Mouse (Mus musculus) lung, adult 2 months (tissue): ENCODE measurements around the gene Smtnl1. TPM values are rescaled to one million over a fixed set of nuclear protein-coding genes. Genes with fewer than 3 reads are reported as not detected.

ENCODE experiments used
- DNase-seq: peaks from one replicate; pipeline ENCODE4 v3.0.0; 2022
- H3K4me1 ChIP-seq: fragments of 200-500 bp; 2 replicates; pipeline ENCODE4 v1.6.1; 2011; ENCODE audit warnings: low read length; ENCODE audit not compliant: control insufficient read depth, insufficient read depth
- H3K4me3 ChIP-seq: fragments of 200-500 bp; replicated peaks from 2 replicates; pipeline ENCODE3; 2011; ENCODE audit warnings: low read depth, mild to moderate bottlenecking, control low read depth, low read length; ENCODE audit errors: extremely low read depth
- CTCF ChIP-seq: fragments of 200-500 bp; IDR thresholded peaks from 2 replicates; pipeline ENCODE4 v1.5.1; 2011; ENCODE audit warnings: mild to moderate bottlenecking, low read length, control low read depth; ENCODE audit not compliant: insufficient read depth
- POLR2A ChIP-seq: fragments of 200-500 bp; IDR thresholded peaks from 2 replicates; pipeline ENCODE4 v1.6.1; 2011; ENCODE audit warnings: low read depth, mild to moderate bottlenecking, control low read depth, low read length, borderline replicate concordance; ENCODE audit errors: extremely low read depth
- WGBS: fragments of 180-500 bp; shearing (Covaris S2); methylation state at CpG from one replicate; pipeline ENCODE4 v1.1.7; 2018; 5-methylcytosine and 5-hydroxymethylcytosine counted together
- polyA plus RNA-seq: library from polyadenylated mRNA; depleted of rRNA; stranded (reverse); fragments of >200 nt; gene quantifications from 2 replicates; pipeline ENCODE4 v1.2.3, GENCODE M21; 2012; rRNA removed

The Smtnl1 gene
- polyA plus RNA-seq, 1 experiment: 3.5 TPM

- WGBS: 62% methylated on average over 1 of the region's 1 CpGs
- Histone ChIP-seq H3K4me1 (no peaks in the 10 kb centered on the region), H3K4me3 (no peak overlapping the region)
- no peak for DNase-seq
- TF ChIP-seq POLR2A (no peak), CTCF (no peak)
These were observed 60.6 kb downstream of the Smtnl1 start for GRCm38 (mm10) chr2:84761840-84762239.

- no peak for TF ChIP-seq CTCF
- no peak for TF ChIP-seq POLR2A
- H3K4me1 ChIP-seq: no peaks in the 10 kb centered on the region
- WGBS: 72% methylated on average over 3 of the region's 3 CpGs
- no peak for DNase-seq
- H3K4me3 ChIP-seq: no peak overlapping the region
These were observed 61.1 kb downstream of the Smtnl1 start for GRCm38 (mm10) chr2:84761309-84761708.

Other genes with a start within 250 kb of the Smtnl1 start
- gene Ctnnd1, start 171.9 kb downstream of the Smtnl1 start, polyA plus RNA-seq: 86.2 and 130 TPM in 2 replicates
- 0.05 TPM in 1 of 2 replicates, not detected in the other for gene Btbd18, start 163.6 kb downstream of the Smtnl1 start, polyA plus RNA-seq
- gene Selenoh, start 151.9 kb downstream of the Smtnl1 start, polyA plus RNA-seq: 40.4 and 51.7 TPM in 2 replicates
- gene Gm28635, start 144.6 kb downstream of the Smtnl1 start, polyA plus RNA-seq: not detected in 2 replicates
- gene Med19, start 144.2 kb downstream of the Smtnl1 start, polyA plus RNA-seq: 6.9 and 8.9 TPM in 2 replicates
- 41.8 and 57.7 TPM in 2 replicates for gene Tmx2, start 143.5 kb downstream of the Smtnl1 start, polyA plus RNA-seq
- gene Zdhhc5, start 107.5 kb downstream of the Smtnl1 start, polyA plus RNA-seq: 34.6 and 41.4 TPM in 2 replicates
- 6.0 and 10.3 TPM in 2 replicates for gene Clp1, start 95.3 kb downstream of the Smtnl1 start, polyA plus RNA-seq
- 1.6 and 2.0 TPM in 2 replicates for gene Ypel4, start 88.6 kb downstream of the Smtnl1 start, polyA plus RNA-seq
- 1.8 and 4.1 TPM in 2 replicates for gene Gm19426, start 79.0 kb downstream of the Smtnl1 start, polyA plus RNA-seq
- 822 and 853 TPM in 2 replicates for gene Serping1, start 47.2 kb downstream of the Smtnl1 start, polyA plus RNA-seq
- 45.0 and 47.0 TPM in 2 replicates for gene Ube2l6, start 23.8 kb downstream of the Smtnl1 start, polyA plus RNA-seq
- gene Timm10, start 4.3 kb upstream of the Smtnl1 start, polyA plus RNA-seq: 20.2 and 25.1 TPM in 2 replicates
- gene Slc43a1, start 16.2 kb upstream of the Smtnl1 start, polyA plus RNA-seq: 3.9 and 7.5 TPM in 2 replicates
- 2.7 and 9.7 TPM in 2 replicates for gene Rtn4rl2, start 64.1 kb upstream of the Smtnl1 start, polyA plus RNA-seq
- gene Slc43a3, start 113.9 kb upstream of the Smtnl1 start, polyA plus RNA-seq: 325 and 376 TPM in 2 replicates
- gene Prg2, start 157.8 kb upstream of the Smtnl1 start, polyA plus RNA-seq: 0.15 and 1.2 TPM in 2 replicates
- gene Prg3, start 165.6 kb upstream of the Smtnl1 start, polyA plus RNA-seq: not detected in 2 replicates
- 72.9 and 97.8 TPM in 2 replicates for gene Ssrp1, start 214.6 kb upstream of the Smtnl1 start, polyA plus RNA-seq
- gene P2rx3, start 214.8 kb upstream of the Smtnl1 start, polyA plus RNA-seq: 0.20 and 0.27 TPM in 2 replicates
- gene Tnks1bp1, start 225.4 kb upstream of the Smtnl1 start, polyA plus RNA-seq: 208 and 218 TPM in 2 replicates